Mouse (Mus musculus) layer of hippocampus, adult 2 months (tissue): ENCODE measurements around the gene Trpm7. TPM values are rescaled to one million over a fixed set of nuclear protein-coding genes. Genes with fewer than 3 reads are reported as not detected.

Experiments used
- DNase-seq, 2 experiments: peaks; one replicate each; pipeline ENCODE4 v3.0.0; 2022; ENCODE audit warnings: low spot score in 2 of 2
- H3K27ac ChIP-seq: fragments of 200-600 bp; 2 replicates; pipeline ENCODE4 v1.8.1; 2022
- H3K4me3 ChIP-seq: fragments of 200-600 bp; 2 replicates; pipeline ENCODE4 v1.8.1; 2022; ENCODE audit warnings: mild to moderate bottlenecking
- CTCF ChIP-seq: fragments of 200-600 bp; conservative IDR thresholded peaks from 2 replicates; pipeline ENCODE4 v1.8.1; 2022; ENCODE audit warnings: antibody characterized with exemption, mild to moderate bottlenecking, moderate library complexity
- total RNA-seq, 2 experiments: library from RNA; stranded (reverse); gene quantifications; 2 replicates each; pipeline ENCODE4 v1.2.3; 2021

Gene Trpm7
- total RNA-seq, 2 experiments from 2014 or later = 40.6 to 52.0 TPM

GRCm38 (mm10) chr2:126877991-126878390 lies 2.0 kb upstream of the Trpm7 start:
- Histone ChIP-seq H3K4me3 (no peak overlapping the region), H3K27ac (no peak overlapping the region)
- no peak for DNase-seq
- TF ChIP-seq CTCF = no peak

- peak; percentile 20 to 36 for DNase-seq
- TF ChIP-seq CTCF = no peak
- H3K4me3 ChIP-seq = peak overlapping the region; percentile 91
- peak overlapping the region; percentile 99 for H3K27ac ChIP-seq
These were observed 554 bp downstream of the Trpm7 start for GRCm38 (mm10) chr2:126875516-126875835.

GRCm38 (mm10) chr2:126874809-126875515 lies 1.1 kb downstream of the Trpm7 start:
- no peak for DNase-seq
- H3K27ac ChIP-seq = peak overlapping the region; percentile 99
- peak; percentile 58 for TF ChIP-seq CTCF
- peak overlapping the region; percentile 91 for H3K4me3 ChIP-seq

GRCm38 (mm10) chr2:126866301-126866700 lies 9.7 kb downstream of the Trpm7 start:
- no peak for DNase-seq
- no peak for TF ChIP-seq CTCF
- Histone ChIP-seq H3K4me3 (no peak overlapping the region), H3K27ac (no peak overlapping the region)

- no peak overlapping the region for H3K4me3 ChIP-seq
- DNase-seq = no peak
- no peak for TF ChIP-seq CTCF
These were observed 10.4 kb downstream of the Trpm7 start for GRCm38 (mm10) chr2:126865501-126866199.

GRCm38 (mm10) chr2:126865026-126865425 lies 11.0 kb downstream of the Trpm7 start:
- no peak for DNase-seq
- Histone ChIP-seq H3K27ac (no peak overlapping the region), H3K4me3 (no peak overlapping the region)
- no peak for TF ChIP-seq CTCF

More at GRCm38 (mm10) chr2:126865501-126866199, 10.4 kb downstream of the Trpm7 start:
- H3K27ac ChIP-seq = no peak overlapping the region

GRCm38 (mm10) chr2:126844751-126845150 lies 31.3 kb downstream of the Trpm7 start:
- Histone ChIP-seq H3K27ac (no peak overlapping the region), H3K4me3 (no peak overlapping the region)
- no peak for TF ChIP-seq CTCF
- DNase-seq = no peak

GRCm38 (mm10) chr2:126838848-126839247 lies 37.2 kb downstream of the Trpm7 start:
- no peak for DNase-seq
- Histone ChIP-seq H3K4me3 (no peak overlapping the region), H3K27ac (no peak overlapping the region)
- no peak for TF ChIP-seq CTCF

- Histone ChIP-seq H3K27ac (no peak overlapping the region), H3K4me3 (no peak overlapping the region)
- TF ChIP-seq CTCF = no peak
- no peak for DNase-seq
These were observed 58.6 kb downstream of the Trpm7 start for GRCm38 (mm10) chr2:126817414-126817813.

- Histone ChIP-seq H3K27ac (no peak overlapping the region), H3K4me3 (no peak overlapping the region)
- no peak for DNase-seq
- TF ChIP-seq CTCF = 0 out of 2 replicates have a peak, but pooled peaks have one; percentile 13
These were observed 59.2 kb downstream of the Trpm7 start for GRCm38 (mm10) chr2:126816644-126817347.

GRCm38 (mm10) chr2:126815822-126816221 lies 60.2 kb downstream of the Trpm7 start:
- H3K27ac ChIP-seq = no peak overlapping the region
- no peak for DNase-seq
- H3K4me3 ChIP-seq = no peak overlapping the region
- TF ChIP-seq CTCF = no peak

GRCm38 (mm10) chr2:126801980-126802379 lies 74.0 kb downstream of the Trpm7 start:
- Histone ChIP-seq H3K4me3 (no peak overlapping the region), H3K27ac (no peak overlapping the region)
- TF ChIP-seq CTCF = no peak
- no peak for DNase-seq

- no peak for DNase-seq
- Histone ChIP-seq H3K27ac (no peak overlapping the region), H3K4me3 (no peak overlapping the region)
- TF ChIP-seq CTCF = no peak
These were observed 77.6 kb downstream of the Trpm7 start for GRCm38 (mm10) chr2:126798455-126798854.
